Mouse (Mus musculus) naive thymus-derived CD4-positive, alpha-beta T cell, adult 2 months (primary cell): ENCODE results near the gene Asb1.

Experiments used
- DNase-seq: peaks from one replicate; pipeline ENCODE4 v3.0.0-alpha.2; 2011; ENCODE audit warnings: low read depth

Asb1 gene

DNA sequence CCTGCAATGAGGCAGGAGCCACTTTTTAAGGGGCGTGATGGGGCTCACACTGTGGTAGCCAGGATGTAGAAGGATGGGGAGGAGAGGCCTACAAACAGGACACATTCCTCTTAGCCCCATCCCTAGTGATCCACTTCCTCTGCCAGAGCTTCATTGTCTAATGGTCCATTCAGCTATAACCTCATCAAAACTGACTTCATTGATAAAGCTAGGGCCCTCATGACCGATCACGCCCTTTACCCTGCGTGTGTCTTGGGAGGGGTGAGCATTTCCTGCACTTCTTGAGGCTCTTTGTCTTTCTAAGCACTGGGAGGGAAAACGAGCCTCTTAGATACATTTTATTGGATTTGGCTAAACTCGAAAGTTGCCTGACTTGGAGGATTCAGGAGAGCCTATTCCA is 66.8 kb downstream of the Asb1 start:
- DNase-seq = no peak
